Mouse (Mus musculus): ENCODE results near the gene Twf2.

GRCm38 (mm10) chr9:106237401-106237800 is 34.5 kb downstream of the Twf2 start:
- TF ChIP-seq CTCF (IDR thresholded peaks at IDR 0.05; ENCODE audit: low read depth, low read length) (0 out of 2 replicates have a peak, but pooled peaks have one; percentile 0), POLR2A (IDR thresholded peaks at IDR 0.05; ENCODE audit: extremely low read depth, insufficient read depth, low read length) (no peak)

All from liver, adult 2 months (tissue).